In the genomic region with DNA sequence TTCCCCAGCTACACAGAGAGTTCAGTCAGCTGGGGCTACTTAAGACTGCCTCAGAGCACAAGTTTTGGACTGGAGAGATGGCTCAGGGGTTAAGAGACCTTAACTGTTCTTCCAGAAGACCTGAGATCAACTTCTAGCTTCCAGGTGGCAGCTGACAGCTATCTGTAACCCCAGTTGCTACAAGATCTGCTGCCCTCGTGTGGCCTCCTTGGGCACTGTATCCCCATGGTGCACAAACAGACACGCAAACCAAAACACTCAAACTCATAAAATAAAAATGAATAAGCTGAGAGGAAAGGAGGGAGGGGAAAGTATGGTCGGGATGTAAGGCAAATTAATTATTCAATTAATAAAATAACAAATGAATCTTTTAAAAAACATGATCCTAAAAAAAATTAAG, we compare ENCODE assay signal across 9 mouse cellular contexts. TPM values are rescaled to one million over a fixed set of nuclear protein-coding genes. Genes with fewer than 3 reads are reported as not detected.
A peak's percentile ranks its signal among the peaks of the same experiment; 100 is the strongest.
DNase-seq lines count a peak whose midpoint lies in the region; ATAC-seq and TF ChIP-seq lines count a peak whose summit lies in the region.
"Had no signal": no experiment of that assay in that cellular context is flagged by ENCODE, and none has a peak within 500 bp of the region (broad histone marks: within the 10 kb centered on the region; RNA-seq: fewer than 3 reads in every experiment).

No protein-coding gene starts in this region.

- peak; percentile 75 for TF ChIP-seq RAD21 in CH12.LX (IDR thresholded peaks at IDR 0.05; ENCODE audit: low read depth, low read length)

- H3K79me2 ChIP-seq in CH12.LX (replicated peaks; ENCODE audit: control insufficient read depth, extremely low read depth, insufficient read depth, poor library complexity, severe bottlenecking) = no peaks in the 10 kb centered on the region

- DNase-seq in kidney, adult 18-20 months = peak; percentile 38
- peak; percentile 64 for DNase-seq in CH12.LX (ENCODE audit: extremely low read depth)
- DNase-seq in right cerebral cortex, postnatal 25 days = no peak

- 50% methylated on average over 3 of the region's 3 CpGs for WGBS in kidney, embryonic 15.5 days
- WGBS in forebrain, embryonic 16.5 days = 47% methylated on average over 3 of the region's 3 CpGs

- no peak for TF ChIP-seq POLR2A in CH12.LX (IDR thresholded peaks at IDR 0.05; ENCODE audit: low read depth, low read length)

- H3K36me3 ChIP-seq in kidney, embryonic 15.5 days = no peaks in the 10 kb centered on the region
- H3K36me3 ChIP-seq in CH12.LX (replicated peaks in 1 of 2; ENCODE audit: control insufficient read depth in 1 of 2, insufficient read depth in 1 of 2, low read length in 1 of 2) = no peaks in the 10 kb centered on the region
- H3K36me3 ChIP-seq in forebrain, embryonic 16.5 days (ENCODE audit: control insufficient read depth, insufficient read depth) = no peaks in the 10 kb centered on the region
- H3K36me3 ChIP-seq: neural tube, embryonic 12.5 days had no signal

- in situ Hi-C loops in CH12.LX (cut with MboI; ENCODE audit: low pct_ligation_motif_present, low pct_unique_long_range_greater_than_20kb, low sequenced_read_pairs) = no loop called here

- H3K27ac ChIP-seq in kidney, embryonic 15.5 days = no peak overlapping the region
- no peak overlapping the region for H3K27ac ChIP-seq in CH12.LX (ENCODE audit: insufficient read depth, low read depth)
- H3K27ac ChIP-seq in forebrain, embryonic 16.5 days (ENCODE audit: low read length) = no peak overlapping the region
- H3K27ac ChIP-seq: neural tube, embryonic 12.5 days had no signal

- H3K4me3 ChIP-seq in kidney, embryonic 15.5 days (replicated peaks) = no peak overlapping the region
- no peak overlapping the region for H3K4me3 ChIP-seq in CH12.LX (replicated peaks in 1 of 3; ENCODE audit: low read depth in 2 of 3, low read length in 2 of 3, poor library complexity in 1 of 3)
- no peak overlapping the region for H3K4me3 ChIP-seq in forebrain, embryonic 16.5 days (replicated peaks; ENCODE audit: low read length)
- H3K4me3 ChIP-seq: neural tube, embryonic 12.5 days had no signal

- no peak overlapping the region for H3K4me2 ChIP-seq in kidney, embryonic 15.5 days
- H3K4me2 ChIP-seq in CH12.LX (ENCODE audit: insufficient read depth, low read depth, poor library complexity, severe bottlenecking) = no peak overlapping the region
- H3K4me2 ChIP-seq in forebrain, embryonic 16.5 days (ENCODE audit: low read length) = no peak overlapping the region
- H3K4me2 ChIP-seq: neural tube, embryonic 12.5 days had no signal

- H3K9ac ChIP-seq in kidney, embryonic 15.5 days = no peak overlapping the region
- H3K9ac ChIP-seq in CH12.LX (ENCODE audit: insufficient read depth, low read depth) = no peak overlapping the region
- H3K9ac ChIP-seq in forebrain, embryonic 16.5 days (replicated peaks; ENCODE audit: low read depth, low read length) = no peak overlapping the region
- H3K9ac ChIP-seq: neural tube, embryonic 12.5 days had no signal

- no peaks in the 10 kb centered on the region for H3K27me3 ChIP-seq in kidney, embryonic 15.5 days
- peaks cover 2% of the 10 kb centered on the region for H3K27me3 ChIP-seq in CH12.LX (replicated peaks)
- H3K27me3 ChIP-seq in forebrain, embryonic 16.5 days (replicated peaks; ENCODE audit: control insufficient read depth, insufficient read depth, low read length) = peaks cover 9% of the 10 kb centered on the region

- TF ChIP-seq EP300 in CH12.LX (IDR thresholded peaks at IDR 0.05; ENCODE audit: low read length) = no peak

- peak; percentile 39 to 91; a peak in 3 of 4 replicates for TF ChIP-seq CTCF in CH12.LX (conservative IDR thresholded peaks at IDR 0.05 in 1 of 2, IDR thresholded peaks at IDR 0.05 in 1 of 2; ENCODE audit: low read depth in 2 of 2, low read length in 2 of 2)

- no peak for ATAC-seq in kidney, embryonic 15.5 days (replicated peaks; ENCODE audit: low FRiP score)
- peak; percentile 37 for ATAC-seq in activated CD4-positive, CD25-positive, alpha-beta regulatory T cell, adult 4 months
- ATAC-seq in megakaryocyte, adult 5-6 weeks (ENCODE audit: poor library complexity, severe bottlenecking) = peak; percentile 62
- no peak for ATAC-seq in erythroblast, adult 5-6 weeks (replicated peaks; ENCODE audit: low FRiP score, poor library complexity, severe bottlenecking)
- ATAC-seq in forebrain, embryonic 16.5 days = no peak

- dilution Hi-C loops in CH12.LX (cut with MboI; ENCODE audit: extremely low pct_ligation_motif_present, extremely low pct_unique_long_range_greater_than_20kb, low sequenced_read_pairs) = no loop called here

- H3K9me3 ChIP-seq in kidney, embryonic 15.5 days (replicated peaks) = 0 out of 2 replicates have a peak, but pooled peaks cover 2% of the 10 kb centered on the region
- peaks cover 9% of the 10 kb centered on the region for H3K9me3 ChIP-seq in CH12.LX (replicated peaks; ENCODE audit: low read length)
- no peaks in the 10 kb centered on the region for H3K9me3 ChIP-seq in forebrain, embryonic 16.5 days (ENCODE audit: control insufficient read depth, low read length)
- H3K9me3 ChIP-seq: neural tube, embryonic 12.5 days had no signal

- H3K4me1 ChIP-seq in kidney, embryonic 15.5 days = peaks cover 23% of the 10 kb centered on the region
- peaks cover 10 to 46% of the 10 kb centered on the region in 2 experiments for H3K4me1 ChIP-seq in CH12.LX (ENCODE audit: control insufficient read depth in 1 of 2, insufficient read depth in 2 of 2)
- no peaks in the 10 kb centered on the region for H3K4me1 ChIP-seq in forebrain, embryonic 16.5 days (replicated peaks; ENCODE audit: control insufficient read depth, insufficient read depth, low read length)
- H3K4me1 ChIP-seq: neural tube, embryonic 12.5 days had no signal

TF ChIP-seq in CH12.LX, 34 proteins besides CTCF, POLR2A, EP300 and RAD21 (continues in another document):
- TF ChIP-seq NRF1 (IDR thresholded peaks at IDR 0.05; ENCODE audit: low read depth, low read length) (no peak), HCFC1 (IDR thresholded peaks at IDR 0.05; ENCODE audit: low read depth, low read length) (no peak; the same call in 1 of the 2 replicates), POLR2AphosphoS2 (IDR thresholded peaks at IDR 0.05; ENCODE audit: low read depth, low read length) (no peak), KAT2A (IDR thresholded peaks at IDR 0.05; ENCODE audit: insufficient replicate concordance, low read length) (no peak), TCF12 (IDR thresholded peaks at IDR 0.05; ENCODE audit: low read depth, low read length) (no peak), SMC3 (IDR thresholded peaks at IDR 0.05; ENCODE audit: low read depth, low read length) (peak; percentile 87)

RNA-seq across cellular contexts. Expression of gene Fam89a, which starts 6.9 kb away (rescaled TPM):
- 4.9 TPM in 2 replicates for polyA plus RNA-seq in kidney, embryonic 15.5 days (2015; fragmentation: Nextera tagmentation; extraction: Ambion mirVana)
- total RNA-seq in CH12.LX (2012; rRNA removed) = 4.5 and 4.8 TPM in 2 replicates
- total RNA-seq in CH12.LX (2014; rRNA removed) = 2.2 and 2.5 TPM in 2 replicates
- polyA plus RNA-seq in CH12.LX (2012; ENCODE audit: insufficient read length, low read depth) = 3.7 and 4.9 TPM in 2 replicates
- 1 to 10 TPM in 1 of 2 experiments, under 1 TPM in 1; 0.50 to 1.1 TPM for polyA plus RNA-seq in activated CD4-positive, CD25-positive, alpha-beta regulatory T cell, adult 4 months (2017; shearing (Covaris generic))
- 0.98 and 1.3 TPM in 2 replicates for total RNA-seq in megakaryocyte, adult 5-6 weeks (2015)
- total RNA-seq in megakaryocyte, adult 5-6 weeks (2017) = 0.33 TPM in 1 of 2 replicates, not detected in the other
- 1.3 TPM in 1 of 2 replicates, not detected in the other for total RNA-seq in erythroblast, adult 5-6 weeks (2015; ENCODE audit: low replicate concordance)
- total RNA-seq in erythroblast, adult 5-6 weeks (2017; ENCODE audit: low replicate concordance) = not detected in 2 replicates
- 0.25 TPM in 1 of 2 replicates, not detected in the other for polyA plus RNA-seq in forebrain, embryonic 16.5 days (2015; fragmentation: Nextera tagmentation; extraction: Ambion mirVana)

RNA-seq across cellular contexts. Expression of gene Trim67, which starts 34.3 kb away (rescaled TPM):
- 0.10 and 0.36 TPM in 2 replicates for polyA plus RNA-seq in kidney, embryonic 15.5 days (2015; fragmentation: Nextera tagmentation; extraction: Ambion mirVana)
- 0.04 and 0.08 TPM in 2 replicates for total RNA-seq in CH12.LX (2012; rRNA removed)
- total RNA-seq in CH12.LX (2014; rRNA removed) = not detected in 2 replicates
- 0.04 TPM in 1 of 2 replicates, not detected in the other for polyA plus RNA-seq in CH12.LX (2012; ENCODE audit: insufficient read length, low read depth)
- polyA plus RNA-seq in activated CD4-positive, CD25-positive, alpha-beta regulatory T cell, adult 4 months (2017; shearing (Covaris generic)) = not detected
- total RNA-seq in megakaryocyte, adult 5-6 weeks (2015) = not detected in 2 replicates
- 0.04 TPM in 1 of 2 replicates, not detected in the other for total RNA-seq in megakaryocyte, adult 5-6 weeks (2017)
- not detected in 2 replicates for total RNA-seq in erythroblast, adult 5-6 weeks (2015; ENCODE audit: low replicate concordance)
- total RNA-seq in erythroblast, adult 5-6 weeks (2017; ENCODE audit: low replicate concordance) = not detected in 2 replicates
- 28.8 and 30.4 TPM in 2 replicates for polyA plus RNA-seq in forebrain, embryonic 16.5 days (2015; fragmentation: Nextera tagmentation; extraction: Ambion mirVana)

RNA-seq across cellular contexts. Expression of gene Arv1, which starts 36.6 kb away (rescaled TPM):
- 25.2 and 28.1 TPM in 2 replicates for polyA plus RNA-seq in kidney, embryonic 15.5 days (2015; fragmentation: Nextera tagmentation; extraction: Ambion mirVana)
- total RNA-seq in CH12.LX (2012; rRNA removed) (9.7 and 11.5 TPM in 2 replicates), CH12.LX (2014; rRNA removed) (11.4 and 11.9 TPM in 2 replicates)
- polyA plus RNA-seq in CH12.LX (2012; ENCODE audit: insufficient read length, low read depth) = 18.8 and 22.0 TPM in 2 replicates
- polyA plus RNA-seq in activated CD4-positive, CD25-positive, alpha-beta regulatory T cell, adult 4 months (2017; shearing (Covaris generic)) = 10 to 100 TPM; 19.8 to 21.9 TPM
- 4.6 and 5.3 TPM in 2 replicates for total RNA-seq in megakaryocyte, adult 5-6 weeks (2015)
- 0.92 and 1.5 TPM in 2 replicates for total RNA-seq in megakaryocyte, adult 5-6 weeks (2017)
- total RNA-seq in erythroblast, adult 5-6 weeks (2015; ENCODE audit: low replicate concordance) = 2.5 TPM in 1 of 2 replicates, not detected in the other
- 1.1 TPM in 1 of 2 replicates, not detected in the other for total RNA-seq in erythroblast, adult 5-6 weeks (2017; ENCODE audit: low replicate concordance)
- polyA plus RNA-seq in forebrain, embryonic 16.5 days (2015; fragmentation: Nextera tagmentation; extraction: Ambion mirVana) = 26.9 and 33.5 TPM in 2 replicates

RNA-seq across cellular contexts. Expression of gene Ttc13, which starts 36.8 kb away (rescaled TPM):
- polyA plus RNA-seq in kidney, embryonic 15.5 days (2015; fragmentation: Nextera tagmentation; extraction: Ambion mirVana) = 46.7 and 47.0 TPM in 2 replicates
- 33.6 and 36.6 TPM in 2 replicates for total RNA-seq in CH12.LX (2012; rRNA removed)
- total RNA-seq in CH12.LX (2014; rRNA removed) = 33.5 and 35.8 TPM in 2 replicates
- 26.3 and 30.8 TPM in 2 replicates for polyA plus RNA-seq in CH12.LX (2012; ENCODE audit: insufficient read length, low read depth)
- 10 to 100 TPM; 31.1 to 42.0 TPM for polyA plus RNA-seq in activated CD4-positive, CD25-positive, alpha-beta regulatory T cell, adult 4 months (2017; shearing (Covaris generic))
- total RNA-seq in megakaryocyte, adult 5-6 weeks (2015) = 34.0 and 47.9 TPM in 2 replicates
- total RNA-seq in megakaryocyte, adult 5-6 weeks (2017) = 32.7 and 36.7 TPM in 2 replicates
- 13.1 and 15.3 TPM in 2 replicates for total RNA-seq in erythroblast, adult 5-6 weeks (2015; ENCODE audit: low replicate concordance)
- total RNA-seq in erythroblast, adult 5-6 weeks (2017; ENCODE audit: low replicate concordance) = 8.8 and 18.3 TPM in 2 replicates
- 60.0 and 62.6 TPM in 2 replicates for polyA plus RNA-seq in forebrain, embryonic 16.5 days (2015; fragmentation: Nextera tagmentation; extraction: Ambion mirVana)

Comparison
In these comparisons a context has a peak if more than half of its experiments do, and no peak if none do; other contexts are left out.
1. ATAC-seq: peak in activated CD4-positive, CD25-positive, alpha-beta regulatory T cell, adult 4 months (single experiment) and megakaryocyte, adult 5-6 weeks (single experiment); none in kidney, embryonic 15.5 days (single experiment), erythroblast, adult 5-6 weeks (single experiment) and forebrain, embryonic 16.5 days (single experiment).
2. RNA of gene Trim67, which starts 34.3 kb away (polyA plus RNA-seq): 28.8 to 30.4 TPM in forebrain, embryonic 16.5 days; 0.10 to 0.36 TPM in kidney, embryonic 15.5 days, 0.04 TPM in CH12.LX and not detected in activated CD4-positive, CD25-positive, alpha-beta regulatory T cell, adult 4 months; every median in the first group is over 10 times any median in the second.